25 mouse cellular contexts compared by ENCODE assay signal in genomic region chr2:72045024-72045423, GRCm38 (mm10).
"Had no signal": no experiment of that assay in that cellular context is flagged by ENCODE, and none has a peak within 500 bp of the region (broad histone marks: within the 10 kb centered on the region; RNA-seq: fewer than 3 reads in every experiment).

No protein-coding gene starts in this region.

- H3K27me3 ChIP-seq: heart, embryonic 13.5 days; heart, embryonic 15.5 days; hindbrain, embryonic 12.5 days; limb, embryonic 13.5 days; liver, embryonic 13.5 days had no signal

- DNase-seq: gastrocnemius, adult 2 months; gastrocnemius, postnatal 10 days; gastrocnemius, postnatal 25 days; heart, adult 2 months; heart, postnatal 14 days; heart, postnatal 36 days; kidney, adult 18-20 months; kidney, adult 8-10 months; kidney, postnatal 10 days; kidney, postnatal 25 days; kidney, postnatal 4 days; liver; liver, embryonic 13.5 days had no signal

- H3K27ac ChIP-seq: gastrocnemius, adult 2 months; heart, adult 2 months; heart, embryonic 13.5 days; heart, embryonic 15.5 days; hindbrain, embryonic 10.5 days; hindbrain, embryonic 12.5 days; hindbrain, embryonic 14.5 days; layer of hippocampus, adult 2 months; left cerebral cortex, adult 2 months; liver, embryonic 13.5 days had no signal

- H3K36me3 ChIP-seq: heart, embryonic 13.5 days; heart, embryonic 15.5 days; hindbrain, embryonic 10.5 days; hindbrain, embryonic 12.5 days; limb, embryonic 13.5 days; liver, embryonic 13.5 days had no signal

- H3K4me2 ChIP-seq: heart, embryonic 11.5 days; heart, embryonic 13.5 days; heart, embryonic 15.5 days; hindbrain, embryonic 12.5 days; hindbrain, embryonic 14.5 days; liver, embryonic 11.5 days; liver, embryonic 13.5 days had no signal

- H3K9me3 ChIP-seq: heart, embryonic 13.5 days; heart, embryonic 15.5 days; hindbrain, embryonic 10.5 days; hindbrain, embryonic 12.5 days; limb, embryonic 13.5 days; liver, embryonic 13.5 days had no signal

- H3K9ac ChIP-seq: heart, embryonic 13.5 days; heart, embryonic 15.5 days; hindbrain, embryonic 12.5 days; hindbrain, embryonic 14.5 days; limb, embryonic 13.5 days; liver, embryonic 13.5 days had no signal

- H3K4me1 ChIP-seq: heart, embryonic 15.5 days; hindbrain, embryonic 10.5 days; liver, embryonic 13.5 days had no signal

- H3K4me3 ChIP-seq: gastrocnemius, adult 2 months; heart, adult 2 months; heart, embryonic 13.5 days; heart, embryonic 15.5 days; hindbrain, embryonic 10.5 days; hindbrain, embryonic 12.5 days; layer of hippocampus, adult 2 months; left cerebral cortex, adult 2 months; limb, embryonic 13.5 days; liver, embryonic 13.5 days had no signal

- ATAC-seq: inflammation-experienced regulatory T-cells, adult 6 months; intestine, postnatal 0 days had no signal
